Mouse (Mus musculus): Measurements from ENCODE around the gene Prss43.
"Not testable (repeated sequence)": the region's sequence is repeated elsewhere in the genome, so short reads cannot be mapped to it uniquely, and the experiment has no call there.

The Prss43 gene

GRCm38 (mm10) chr9:110790462-110790861, 36.0 kb upstream of the Prss43 start:
- no peaks in the 10 kb centered on the region for H3K27me3 ChIP-seq (ENCODE audit: insufficient read depth, low read length)
- no peaks in the 10 kb centered on the region for H3K9me3 ChIP-seq (ENCODE audit: low read length)
- H3K36me3 ChIP-seq (ENCODE audit: insufficient read depth, low read length), result peaks cover 10% of the 10 kb centered on the region; the same call in 1 of the 2 replicates
- H3K4me1 ChIP-seq (replicated peaks; ENCODE audit: low read depth, low read length), result no peaks in the 10 kb centered on the region
- H3K4me3 ChIP-seq (replicated peaks; ENCODE audit: low read length), result no peak overlapping the region
- TF ChIP-seq CTCF (conservative IDR thresholded peaks at IDR 0.05; ENCODE audit: low read length), result no peak
- no peak for TF ChIP-seq POU5F1 (IDR thresholded peaks at IDR 0.05; ENCODE audit: borderline replicate concordance, low read length)
- TF ChIP-seq NANOG (IDR thresholded peaks at IDR 0.05; ENCODE audit: borderline replicate concordance, low read length), result no peak

- H3K27me3 ChIP-seq (ENCODE audit: insufficient read depth, low read length), result no peaks in the 10 kb centered on the region
Observed at GRCm38 (mm10) chr9:110797013-110797412, 29.5 kb upstream of the Prss43 start.

GRCm38 (mm10) chr9:110797866-110798265, 28.6 kb upstream of the Prss43 start, which contains the start of gene Prss42:
Prss42 (plus strand) TSS chr9:110798166.
- Histone ChIP-seq H3K9me3 (ENCODE audit: low read length) (no peaks in the 10 kb centered on the region; the same call in 1 of the 2 replicates), H3K4me3 (replicated peaks; ENCODE audit: low read length) (peak within 1 kb of the TSS; percentile 74), H3K36me3 (ENCODE audit: insufficient read depth, low read length) (peaks cover 35% of the 10 kb centered on the region), H3K4me1 (replicated peaks; ENCODE audit: low read depth, low read length) (peaks cover 30% of the 10 kb centered on the region), H3K27me3 (ENCODE audit: insufficient read depth, low read length) (no peaks in the 10 kb centered on the region)
- TF ChIP-seq CTCF (conservative IDR thresholded peaks at IDR 0.05; ENCODE audit: low read length) (no peak), NANOG (IDR thresholded peaks at IDR 0.05; ENCODE audit: borderline replicate concordance, low read length) (no peak), POU5F1 (IDR thresholded peaks at IDR 0.05; ENCODE audit: borderline replicate concordance, low read length) (no peak)

More at GRCm38 (mm10) chr9:110797013-110797412, 29.5 kb upstream of the Prss43 start:
- TF ChIP-seq NANOG (IDR thresholded peaks at IDR 0.05; ENCODE audit: borderline replicate concordance, low read length) (no peak), CTCF (conservative IDR thresholded peaks at IDR 0.05; ENCODE audit: low read length) (no peak), POU5F1 (IDR thresholded peaks at IDR 0.05; ENCODE audit: borderline replicate concordance, low read length) (no peak)
- peaks cover 32% of the 10 kb centered on the region for H3K36me3 ChIP-seq (ENCODE audit: insufficient read depth, low read length)
- peaks cover 30% of the 10 kb centered on the region for H3K4me1 ChIP-seq (replicated peaks; ENCODE audit: low read depth, low read length)
- peak overlapping the region; percentile 74 for H3K4me3 ChIP-seq (replicated peaks; ENCODE audit: low read length)
- no peaks in the 10 kb centered on the region; the same call in 1 of the 2 replicates for H3K9me3 ChIP-seq (ENCODE audit: low read length)

- Histone ChIP-seq H3K9me3 (ENCODE audit: low read length) (no peaks in the 10 kb centered on the region; the same call in 1 of the 2 replicates), H3K4me1 (replicated peaks; ENCODE audit: low read depth, low read length) (peaks cover 28% of the 10 kb centered on the region), H3K36me3 (ENCODE audit: insufficient read depth, low read length) (peaks cover 41% of the 10 kb centered on the region), H3K27me3 (ENCODE audit: insufficient read depth, low read length) (no peaks in the 10 kb centered on the region), H3K4me3 (replicated peaks; ENCODE audit: low read length) (no peak overlapping the region)
- TF ChIP-seq NANOG (IDR thresholded peaks at IDR 0.05; ENCODE audit: borderline replicate concordance, low read length) (no peak), CTCF (conservative IDR thresholded peaks at IDR 0.05; ENCODE audit: low read length) (no peak), POU5F1 (IDR thresholded peaks at IDR 0.05; ENCODE audit: borderline replicate concordance, low read length) (no peak)
Observed at GRCm38 (mm10) chr9:110800834-110801479, 25.5 kb upstream of the Prss43 start.

GRCm38 (mm10) chr9:110803294-110803693, 23.2 kb upstream of the Prss43 start:
- Histone ChIP-seq H3K4me1 (replicated peaks; ENCODE audit: low read depth, low read length) (peaks cover 6% of the 10 kb centered on the region), H3K36me3 (ENCODE audit: insufficient read depth, low read length) (peaks cover 42% of the 10 kb centered on the region), H3K27me3 (ENCODE audit: insufficient read depth, low read length) (no peaks in the 10 kb centered on the region), H3K9me3 (ENCODE audit: low read length) (no peaks in the 10 kb centered on the region), H3K4me3 (replicated peaks; ENCODE audit: low read length) (no peak overlapping the region)
- TF ChIP-seq POU5F1 (IDR thresholded peaks at IDR 0.05; ENCODE audit: borderline replicate concordance, low read length), result no peak
- no peak for TF ChIP-seq CTCF (conservative IDR thresholded peaks at IDR 0.05; ENCODE audit: low read length)
- no peak for TF ChIP-seq NANOG (IDR thresholded peaks at IDR 0.05; ENCODE audit: borderline replicate concordance, low read length)

- peaks cover 10% of the 10 kb centered on the region for H3K4me1 ChIP-seq (replicated peaks; ENCODE audit: low read depth, low read length)
- H3K27me3 ChIP-seq (ENCODE audit: insufficient read depth, low read length), result peaks cover 24% of the 10 kb centered on the region
- no peak for TF ChIP-seq CTCF (conservative IDR thresholded peaks at IDR 0.05; ENCODE audit: low read length)
- no peak for TF ChIP-seq POU5F1 (IDR thresholded peaks at IDR 0.05; ENCODE audit: borderline replicate concordance, low read length)
- no peak for TF ChIP-seq NANOG (IDR thresholded peaks at IDR 0.05; ENCODE audit: borderline replicate concordance, low read length)
Observed at GRCm38 (mm10) chr9:110810051-110810450, 16.4 kb upstream of the Prss43 start.

GRCm38 (mm10) chr9:110813789-110814188, 12.7 kb upstream of the Prss43 start, which contains the start of gene Prss44:
Prss44 (plus strand) TSS chr9:110813994.
- TF ChIP-seq CTCF (conservative IDR thresholded peaks at IDR 0.05; ENCODE audit: low read length) (no peak), NANOG (IDR thresholded peaks at IDR 0.05; ENCODE audit: borderline replicate concordance, low read length) (no peak)
- peak within 1 kb of the TSS; percentile 45; the same call in 1 of the 2 replicates for H3K4me3 ChIP-seq (replicated peaks; ENCODE audit: low read length)

More at GRCm38 (mm10) chr9:110810051-110810450, 16.4 kb upstream of the Prss43 start:
- peaks cover 10% of the 10 kb centered on the region; the same call in 1 of the 2 replicates for H3K36me3 ChIP-seq (ENCODE audit: insufficient read depth, low read length)
- no peaks in the 10 kb centered on the region for H3K9me3 ChIP-seq (ENCODE audit: low read length)
- H3K4me3 ChIP-seq (replicated peaks; ENCODE audit: low read length), result no peak overlapping the region

GRCm38 (mm10) chr9:110820546-110820945, 5.9 kb upstream of the Prss43 start:
- H3K9me3 ChIP-seq (ENCODE audit: low read length); H3K4me3 ChIP-seq (replicated peaks; ENCODE audit: low read length); H3K4me1 ChIP-seq (replicated peaks; ENCODE audit: low read depth, low read length); H3K36me3 ChIP-seq (ENCODE audit: insufficient read depth, low read length): not testable (repeated sequence)
- peaks cover 79% of the 10 kb centered on the region for H3K27me3 ChIP-seq (ENCODE audit: insufficient read depth, low read length)

More at GRCm38 (mm10) chr9:110813789-110814188, 12.7 kb upstream of the Prss43 start, which contains the start of gene Prss44:
- H3K36me3 ChIP-seq (ENCODE audit: insufficient read depth, low read length), result no peaks in the 10 kb centered on the region
- H3K9me3 ChIP-seq (ENCODE audit: low read length), result no peaks in the 10 kb centered on the region
- peaks cover 59% of the 10 kb centered on the region for H3K27me3 ChIP-seq (ENCODE audit: insufficient read depth, low read length)
- H3K4me1 ChIP-seq (replicated peaks; ENCODE audit: low read depth, low read length), result peaks cover 10% of the 10 kb centered on the region

Measured in E14TG2a.4 (cell line).